Mouse (Mus musculus): ENCODE results near the gene Gm10912. TPM values are rescaled to one million over a fixed set of nuclear protein-coding genes. Genes with fewer than 3 reads are reported as not detected.
"Not testable (repeated sequence)": the region's sequence is repeated elsewhere in the genome, so short reads cannot be mapped to it uniquely, and the experiment has no call there.

The Gm10912 gene
- total RNA-seq (2022), result under 1 TPM in 2 of 4 experiments, not detected in 2; 0.20 to 0.41 TPM

- not testable (repeated sequence) for DNase-seq (ENCODE audit: low spot score)
Measured at GRCm38 (mm10) chr2:104065526-104065925, at the start of gene Gm10912. TSS of gene Gm10912 (plus strand) at chr2:104065826.

GRCm38 (mm10) chr2:104023096-104023495, 42.5 kb upstream of the Gm10912 start:
- DNase-seq (ENCODE audit: low spot score), result no peak

- no peak for DNase-seq (ENCODE audit: low spot score)
Measured at GRCm38 (mm10) chr2:104024656-104025055, 41.0 kb upstream of the Gm10912 start.

GRCm38 (mm10) chr2:104027458-104028138, 38.0 kb upstream of the Gm10912 start, which contains the start of gene Fbxo3:
TSS of gene Fbxo3 (plus strand) at chr2:104027721.
- peak; percentile 82 for DNase-seq (ENCODE audit: low spot score)

- DNase-seq (ENCODE audit: low spot score), result no peak
Measured at GRCm38 (mm10) chr2:104028139-104028723, 37.4 kb upstream of the Gm10912 start, which contains the start of gene 4931422A03Rik. TSS of gene 4931422A03Rik (minus strand) at chr2:104028361.

GRCm38 (mm10) chr2:104029074-104029473, 36.6 kb upstream of the Gm10912 start:
- no peak for DNase-seq (ENCODE audit: low spot score)

- DNase-seq (ENCODE audit: low spot score), result no peak
Measured at GRCm38 (mm10) chr2:104030381-104030780, 35.2 kb upstream of the Gm10912 start.

GRCm38 (mm10) chr2:104032056-104032455, 33.6 kb upstream of the Gm10912 start:
- DNase-seq (ENCODE audit: low spot score), result no peak

GRCm38 (mm10) chr2:104034832-104035472, 30.7 kb upstream of the Gm10912 start:
- DNase-seq (ENCODE audit: low spot score), result peak; percentile 71

GRCm38 (mm10) chr2:104035595-104035994, 30.0 kb upstream of the Gm10912 start:
- DNase-seq (ENCODE audit: low spot score), result peak; percentile 31

- DNase-seq (ENCODE audit: low spot score), result no peak
Measured at GRCm38 (mm10) chr2:104036316-104036715, 29.3 kb upstream of the Gm10912 start.

GRCm38 (mm10) chr2:104038236-104038635, 27.4 kb upstream of the Gm10912 start:
- no peak for DNase-seq (ENCODE audit: low spot score)

GRCm38 (mm10) chr2:104041632-104042031, 24.0 kb upstream of the Gm10912 start:
- no peak for DNase-seq (ENCODE audit: low spot score)

- DNase-seq (ENCODE audit: low spot score), result no peak
Measured at GRCm38 (mm10) chr2:104042766-104043165, 22.9 kb upstream of the Gm10912 start.

- DNase-seq (ENCODE audit: low spot score), result no peak
Measured at GRCm38 (mm10) chr2:104043624-104044478, 21.8 kb upstream of the Gm10912 start.

GRCm38 (mm10) chr2:104044479-104045080, 21.0 kb upstream of the Gm10912 start:
- no peak for DNase-seq (ENCODE audit: low spot score)

- no peak for DNase-seq (ENCODE audit: low spot score)
Measured at GRCm38 (mm10) chr2:104058381-104058780, 7.2 kb upstream of the Gm10912 start.

- no peak for DNase-seq (ENCODE audit: low spot score)
Measured at GRCm38 (mm10) chr2:104058954-104059353, 6.7 kb upstream of the Gm10912 start.

- no peak for DNase-seq (ENCODE audit: low spot score)
Measured at GRCm38 (mm10) chr2:104059786-104060185, 5.8 kb upstream of the Gm10912 start.

GRCm38 (mm10) chr2:104060996-104061395, 4.6 kb upstream of the Gm10912 start:
- no peak for DNase-seq (ENCODE audit: low spot score)

- DNase-seq (ENCODE audit: low spot score), result no peak
Measured at GRCm38 (mm10) chr2:104062665-104063064, 3.0 kb upstream of the Gm10912 start.
